Mouse (Mus musculus) G1E (cell line): ENCODE measurements around the gene Ppp1r3c. TPM values are rescaled to one million over a fixed set of nuclear protein-coding genes. Genes with fewer than 3 reads are reported as not detected.
"Not testable (repeated sequence)": the region's sequence is repeated elsewhere in the genome, so short reads cannot be mapped to it uniquely, and the experiment has no call there.

Experiments used
- ATAC-seq: 2 replicates; pipeline ENCODE4 v1.8.0; 2016; ENCODE audit warnings: mild to moderate bottlenecking; ENCODE audit not compliant: insufficient number of reproducible peaks, poor library complexity, low FRiP score, severe bottlenecking; ENCODE audit errors: extremely low read depth
- DNase-seq: peaks from one replicate; pipeline ENCODE4 v3.0.0; 2012; ENCODE audit warnings: low spot score
- H3K27me3 ChIP-seq: 2 replicates; pipeline ENCODE4 v1.6.1; 2012; ENCODE audit warnings: mild to moderate bottlenecking, low read length, inconsistent platforms; ENCODE audit not compliant: insufficient read depth
- H3K36me3 ChIP-seq: replicated peaks from 2 replicates; pipeline ENCODE3; 2012; ENCODE audit warnings: mild to moderate bottlenecking, inconsistent platforms
- H3K4me1 ChIP-seq: 2 replicates; pipeline ENCODE4 v1.6.1; 2012; ENCODE audit warnings: low read depth, low read length, inconsistent platforms, mixed read lengths; ENCODE audit not compliant: insufficient read depth
- H3K4me3 ChIP-seq: 2 replicates; pipeline ENCODE4 v1.5.1; 2012; ENCODE audit warnings: low read depth, mild to moderate bottlenecking, inconsistent platforms, low read length, moderate library complexity, mixed read lengths
- H3K9me3 ChIP-seq: replicated peaks from 2 replicates; pipeline ENCODE4 v1.6.1; 2012; ENCODE audit warnings: inconsistent platforms
- CTCF ChIP-seq: IDR thresholded peaks from 2 replicates; pipeline ENCODE4 v1.5.1; 2012; ENCODE audit warnings: low read depth, low read length, inconsistent platforms, mixed read lengths
- GATA1 ChIP-seq: IDR thresholded peaks from 2 replicates; pipeline ENCODE4 v1.6.1; 2012; ENCODE audit warnings: borderline replicate concordance, low read length, inconsistent platforms, mixed read lengths
- GATA2 ChIP-seq: IDR thresholded peaks from 2 replicates; pipeline ENCODE4 v1.6.1; 2012; ENCODE audit warnings: low read depth, low read length, inconsistent platforms, borderline replicate concordance
- POLR2AphosphoS5 ChIP-seq: IDR thresholded peaks from 2 replicates; pipeline ENCODE4 v1.6.1; 2012; ENCODE audit warnings: low read depth, low read length, inconsistent platforms; ENCODE audit not compliant: insufficient replicate concordance
- TAL1 ChIP-seq: conservative IDR thresholded peaks from 2 replicates; pipeline ENCODE4 v1.6.1; 2012; ENCODE audit warnings: low read depth, low read length, inconsistent platforms, mixed read lengths
- polyA plus RNA-seq: library from polyadenylated mRNA; stranded (reverse); fragments of >175 nt; gene quantifications from 2 replicates; pipeline ENCODE4 v1.2.3, GENCODE M21; 2012
- total RNA-seq, 2 experiments: library from RNA; stranded (forward) in 1 of 2; stranded (reverse) in 1 of 2; fragments of 200-1000 nt in 1 of 2; fragments of >200 nt in 1 of 2; fragmentation: Nextera tagmentation in 1 of 2; gene quantifications; 2 replicates each; pipeline ENCODE4 v1.2.3; 2014 to 2017

Gene Ppp1r3c
- total and polyA plus RNA-seq, 3 experiments = 0.05 TPM; not detected in 2

- no peaks in the 10 kb centered on the region for H3K9me3 ChIP-seq
- TF ChIP-seq GATA1 (no peak), CTCF (no peak), TAL1 (no peak), POLR2AphosphoS5 (no peak), GATA2 (no peak)
- H3K36me3 ChIP-seq = no peaks in the 10 kb centered on the region
- peaks cover 4% of the 10 kb centered on the region; the same call in 1 of the 2 replicates for H3K4me1 ChIP-seq
- DNase-seq (no peak), ATAC-seq (no peak)
- no peak overlapping the region for H3K4me3 ChIP-seq
- peaks cover 15% of the 10 kb centered on the region for H3K27me3 ChIP-seq
Measured at GRCm38 (mm10) chr19:36739566-36740211, 3.2 kb upstream of the Ppp1r3c start.

- no peak for ATAC-seq
- no peak overlapping the region for H3K4me3 ChIP-seq
- no peak for DNase-seq
- H3K36me3 ChIP-seq = no peaks in the 10 kb centered on the region
- no peaks in the 10 kb centered on the region for H3K9me3 ChIP-seq
- peaks cover 4% of the 10 kb centered on the region; the same call in 1 of the 2 replicates for H3K4me1 ChIP-seq
- no peak for TF ChIP-seq POLR2AphosphoS5
- TF ChIP-seq GATA1 = no peak
- no peak for TF ChIP-seq TAL1
- no peak for TF ChIP-seq GATA2
- no peak for TF ChIP-seq CTCF
- H3K27me3 ChIP-seq = peaks cover 13% of the 10 kb centered on the region
Measured at GRCm38 (mm10) chr19:36738009-36738408, 1.6 kb upstream of the Ppp1r3c start.

GRCm38 (mm10) chr19:36737087-36737486, 634 bp upstream of the Ppp1r3c start:
- Histone ChIP-seq H3K4me3 (no peak overlapping the region), H3K27me3 (peaks cover 13% of the 10 kb centered on the region), H3K4me1 (peaks cover 4% of the 10 kb centered on the region; the same call in 1 of the 2 replicates), H3K9me3 (no peaks in the 10 kb centered on the region), H3K36me3 (no peaks in the 10 kb centered on the region)
- no peak for ATAC-seq
- TF ChIP-seq GATA2 = no peak
- TF ChIP-seq GATA1 = no peak
- no peak for DNase-seq

GRCm38 (mm10) chr19:36734308-36735038, 2.0 kb downstream of the Ppp1r3c start:
- Histone ChIP-seq H3K27me3 (peaks cover 16% of the 10 kb centered on the region), H3K9me3 (no peaks in the 10 kb centered on the region), H3K4me3 (no peak overlapping the region), H3K36me3 (no peaks in the 10 kb centered on the region), H3K4me1 (peaks cover 4% of the 10 kb centered on the region; the same call in 1 of the 2 replicates)
- TF ChIP-seq CTCF = no peak
- TF ChIP-seq TAL1 = no peak
- no peak for TF ChIP-seq GATA1
- DNase-seq (no peak), ATAC-seq (no peak)

GRCm38 (mm10) chr19:36733191-36733943, 3.1 kb downstream of the Ppp1r3c start:
- Histone ChIP-seq H3K27me3 (peaks cover 13% of the 10 kb centered on the region), H3K9me3 (no peaks in the 10 kb centered on the region), H3K36me3 (no peaks in the 10 kb centered on the region), H3K4me3 (no peak overlapping the region), H3K4me1 (peaks cover 4% of the 10 kb centered on the region; the same call in 1 of the 2 replicates)
- no peak for TF ChIP-seq GATA1
- TF ChIP-seq POLR2AphosphoS5 = no peak
- TF ChIP-seq TAL1 = no peak
- TF ChIP-seq GATA2 = no peak
- no peak for TF ChIP-seq CTCF
- DNase-seq = no peak
- ATAC-seq = no peak

GRCm38 (mm10) chr19:36731310-36731709, 5.1 kb downstream of the Ppp1r3c start:
- no peak for DNase-seq
- ATAC-seq = no peak
- TF ChIP-seq GATA1 = no peak
- no peak for TF ChIP-seq TAL1
- TF ChIP-seq CTCF = no peak
- no peak for TF ChIP-seq POLR2AphosphoS5
- no peak for TF ChIP-seq GATA2
- H3K36me3 ChIP-seq = no peaks in the 10 kb centered on the region
- peaks cover 8% of the 10 kb centered on the region for H3K27me3 ChIP-seq
- no peaks in the 10 kb centered on the region for H3K9me3 ChIP-seq
- no peaks in the 10 kb centered on the region for H3K4me1 ChIP-seq
- H3K4me3 ChIP-seq = no peak overlapping the region

- H3K4me3 ChIP-seq, H3K4me1 ChIP-seq, H3K27me3 ChIP-seq, DNase-seq, H3K9me3 ChIP-seq, ATAC-seq, H3K36me3 ChIP-seq: not testable (repeated sequence)
Measured at GRCm38 (mm10) chr19:36730414-36730813, 6.0 kb downstream of the Ppp1r3c start.
